Mouse (Mus musculus) liver, embryonic 14.5 days (tissue): ENCODE data around the gene Trim80. TPM values are rescaled to one million over a fixed set of nuclear protein-coding genes. Genes with fewer than 3 reads are reported as not detected.
A peak's percentile ranks its signal among the peaks of the same experiment; 100 is the strongest.
"Not testable (repeated sequence)": the region's sequence is repeated elsewhere in the genome, so short reads cannot be mapped to it uniquely, and the experiment has no call there.

ENCODE experiments used
- ATAC-seq: fragments of 200-750 bp; cut with Nextera tagmentation; 2 replicates; pipeline ENCODE4 v1.8.0; 2017; ENCODE audit warnings: moderate number of reproducible peaks, mild to moderate bottlenecking, moderate library complexity; ENCODE audit not compliant: insufficient read depth
- DNase-seq, 3 experiments: peaks; one replicate each; pipeline ENCODE4 v3.0.0-alpha.2; 2012 to 2013; ENCODE audit warnings: low read depth in 3 of 3, low spot score in 3 of 3
- H3K27ac ChIP-seq: fragments of 300-500 bp; sonication (generic); 2 replicates; pipeline ENCODE4 v1.5.1; 2014; ENCODE audit warnings: moderate library complexity, mild to moderate bottlenecking, control low read depth, inconsistent platforms
- H3K27me3 ChIP-seq: fragments of 300-500 bp; sonication (generic); 2 replicates; pipeline ENCODE4 v1.6.1; 2014; ENCODE audit warnings: mild to moderate bottlenecking, low read length, moderate library complexity; ENCODE audit not compliant: control insufficient read depth, insufficient read depth
- H3K36me3 ChIP-seq: fragments of 300-500 bp; sonication (generic); replicated peaks from 2 replicates; pipeline ENCODE4 v1.6.1; 2014; ENCODE audit warnings: low read depth; ENCODE audit not compliant: control insufficient read depth, insufficient read depth
- H3K4me1 ChIP-seq, 2 experiments: fragments of 200-500 bp in 1 of 2; fragments of 300-500 bp in 1 of 2; sonication (generic) in 1 of 2; replicated peaks; 2 replicates each; pipeline ENCODE4 v1.6.1; 2012 to 2014; ENCODE audit warnings: antibody characterized with exemption in 1 of 2, inconsistent platforms in 1 of 2, low read length in 1 of 2; ENCODE audit not compliant: control insufficient read depth in 2 of 2, insufficient read depth in 2 of 2
- H3K4me2 ChIP-seq: fragments of 300-500 bp; sonication (generic); 2 replicates; pipeline ENCODE4 v1.6.1; 2014; ENCODE audit warnings: low read depth, mild to moderate bottlenecking, control low read depth, moderate library complexity
- H3K4me3 ChIP-seq, 2 experiments: fragments of 200-500 bp in 1 of 2; fragments of 300-500 bp in 1 of 2; sonication (generic) in 1 of 2; 2 replicates each; pipeline ENCODE4 v1.5.1; 2012 to 2014; ENCODE audit warnings: low read depth in 2 of 2, low read length in 2 of 2, mild to moderate bottlenecking in 2 of 2, control low read depth in 1 of 2, inconsistent platforms in 1 of 2, moderate library complexity in 1 of 2; ENCODE audit not compliant: insufficient read depth in 1 of 2
- H3K9ac ChIP-seq: fragments of 300-500 bp; sonication (generic); replicated peaks from 2 replicates; pipeline ENCODE4 v1.6.1; 2014; ENCODE audit warnings: mild to moderate bottlenecking, control low read depth, moderate library complexity
- H3K9me3 ChIP-seq: fragments of 300-500 bp; sonication (generic); 2 replicates; pipeline ENCODE4 v1.6.1; 2016; ENCODE audit warnings: low read length, mixed read lengths; ENCODE audit not compliant: control insufficient read depth
- CTCF ChIP-seq: IDR thresholded peaks from 2 replicates; pipeline ENCODE4 v1.5.1; 2016; ENCODE audit warnings: antibody characterized with exemption, low read depth, control low read depth
- EP300 ChIP-seq: IDR thresholded peaks from 2 replicates; pipeline ENCODE4 v1.6.1; 2016; ENCODE audit warnings: antibody characterized with exemption, low read depth
- WGBS: fragments of 180-500 bp; shearing (Covaris S2); extraction: QIAGEN DNeasy Blood & Tissue Kit; methylation state at CpG from one replicate; pipeline ENCODE4 v1.1.7; 2014; ENCODE audit not compliant: insufficient replicate concordance; 5-methylcytosine and 5-hydroxymethylcytosine counted together
- polyA plus RNA-seq, 2 experiments: library from polyadenylated mRNA; depleted of rRNA in 1 of 2; stranded (reverse) in 1 of 2; unstranded in 1 of 2; fragments of >200 nt; fragmentation: Nextera tagmentation in 1 of 2; extraction: Ambion mirVana in 1 of 2; gene quantifications; 2 replicates each; pipeline versions ENCODE4 v1.2.1 to v1.2.3; 2012 to 2014

Gene Trim80
- polyA plus RNA-seq, 2 experiments, result 0.07 to 0.13 TPM

DNA sequence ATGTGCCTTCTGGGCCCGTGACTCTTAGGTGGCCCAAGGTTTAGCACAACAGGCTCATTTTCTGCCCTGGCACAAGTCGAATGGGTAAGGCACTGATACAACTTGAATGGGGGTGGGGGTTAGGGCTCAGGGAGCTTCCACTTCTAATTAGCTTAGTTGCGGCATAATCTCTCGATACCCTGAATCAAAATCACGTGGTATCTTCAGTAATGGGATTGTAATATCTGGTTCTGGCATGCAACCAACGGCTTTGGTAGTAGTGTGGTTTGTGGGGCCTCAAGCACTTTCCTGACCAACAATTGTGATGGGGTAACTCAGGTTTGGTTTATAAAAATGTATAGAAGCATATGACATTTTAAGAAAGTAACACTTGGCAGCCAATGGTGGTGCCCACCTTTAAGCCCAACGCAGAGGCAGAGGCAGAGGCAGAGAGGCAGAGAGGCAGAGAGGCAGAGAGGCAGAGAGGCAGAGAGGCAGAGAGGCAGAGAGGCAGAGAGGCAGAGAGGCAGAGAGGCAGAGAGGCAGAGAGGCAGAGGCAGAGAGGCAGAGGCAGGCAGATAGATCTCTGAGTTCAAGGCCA, 12.0 kb downstream of the Trim80 start:
- Histone ChIP-seq H3K36me3 (no peaks in the 10 kb centered on the region), H3K27me3 (no peaks in the 10 kb centered on the region), H3K4me3 (no peak overlapping the region), H3K4me2 (no peak overlapping the region), H3K4me1 (peaks cover 0 to 12% of the 10 kb centered on the region in 2 experiments; a peak in 2 of 4 replicates), H3K9me3 (no peaks in the 10 kb centered on the region), H3K27ac (no peak overlapping the region), H3K9ac (no peak overlapping the region)
- TF ChIP-seq EP300 (no peak), CTCF (no peak)
- DNase-seq, result no peak
- ATAC-seq, result no peak
- WGBS, result 60% methylated on average over 7 of the region's 7 CpGs

DNA sequence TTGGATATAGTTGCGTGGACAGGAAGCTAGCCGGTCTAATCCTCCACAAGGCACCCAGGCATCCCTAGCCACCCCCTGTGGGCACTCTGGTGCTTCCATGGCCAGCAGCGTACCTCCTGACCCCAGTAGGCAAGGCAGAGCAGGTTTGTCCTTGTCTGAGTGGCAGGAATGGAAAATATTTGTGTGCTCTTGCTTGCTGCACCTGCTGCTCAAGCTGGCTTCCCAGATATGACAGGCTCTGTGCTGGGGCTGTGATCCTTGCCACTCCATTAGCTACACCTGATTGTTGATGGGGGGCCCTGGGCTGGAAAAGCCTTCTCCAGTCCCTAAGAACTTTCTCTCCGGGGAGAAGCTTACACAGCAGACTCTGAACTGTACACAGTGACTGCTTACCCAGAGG, 13.0 kb downstream of the Trim80 start:
- no peaks in the 10 kb centered on the region for H3K27me3 ChIP-seq
- no peak overlapping the region for H3K9ac ChIP-seq
- peaks cover 0 to 12% of the 10 kb centered on the region in 2 experiments; a peak in 2 of 4 replicates for H3K4me1 ChIP-seq
- DNase-seq (no peak), ATAC-seq (no peak)
- H3K9me3 ChIP-seq, result no peaks in the 10 kb centered on the region
- 64% methylated on average over 4 of the region's 4 CpGs for WGBS
- no peak overlapping the region for H3K27ac ChIP-seq
- H3K4me2 ChIP-seq, result no peak overlapping the region
- H3K4me3 ChIP-seq, result no peak overlapping the region
- no peaks in the 10 kb centered on the region for H3K36me3 ChIP-seq
- TF ChIP-seq EP300 (no peak), CTCF (no peak)

DNA sequence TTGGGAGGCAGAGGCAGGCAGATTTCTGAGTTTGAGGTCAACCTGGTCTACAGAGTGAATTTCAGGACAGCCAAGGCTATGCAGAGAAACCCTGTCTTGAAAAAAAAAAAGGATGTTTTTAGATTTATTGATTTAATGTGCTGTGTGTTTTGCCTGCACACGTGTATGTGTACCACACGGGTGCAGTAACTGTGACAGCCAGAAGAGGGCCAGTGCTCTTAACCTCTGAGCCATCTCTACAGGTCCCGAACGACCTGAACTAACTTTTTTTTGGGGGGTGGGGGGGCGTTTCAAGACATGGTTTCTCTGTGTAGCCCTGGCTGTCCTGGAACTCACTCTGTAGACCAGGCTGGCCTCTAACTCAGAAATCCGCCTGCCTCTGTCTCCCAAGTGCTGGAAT, 14.5 kb downstream of the Trim80 start:
- H3K36me3 ChIP-seq, H3K27me3 ChIP-seq, ATAC-seq, H3K27ac ChIP-seq, H3K4me3 ChIP-seq, H3K4me1 ChIP-seq, H3K9ac ChIP-seq, DNase-seq, H3K4me2 ChIP-seq, H3K9me3 ChIP-seq: not testable (repeated sequence)
- 65% methylated on average over 6 of the region's 6 CpGs for WGBS
- TF ChIP-seq CTCF, result peak; percentile 28; the same call in 1 of the 2 replicates

DNA sequence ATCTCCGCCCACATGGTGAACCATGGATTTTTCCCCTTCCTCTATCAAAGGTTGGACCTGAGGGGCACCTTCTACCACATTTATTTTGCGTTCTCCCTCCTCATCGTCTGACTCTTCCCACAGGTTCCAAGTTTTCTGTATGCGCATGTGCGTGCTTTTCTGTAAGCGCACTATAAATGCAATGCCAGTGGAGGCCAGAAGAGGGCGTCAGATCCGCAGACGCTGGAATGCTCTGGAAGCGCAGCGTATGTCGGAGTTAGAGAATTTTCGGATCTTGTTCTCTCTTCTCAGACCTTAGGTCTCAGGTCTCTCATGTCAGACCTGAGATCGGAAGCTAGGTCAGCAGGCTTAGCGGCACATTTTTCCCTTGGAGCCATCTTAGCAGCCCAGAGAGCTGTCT, 15.3 kb downstream of the Trim80 start:
- DNase-seq (no peak), ATAC-seq (no peak)
- H3K4me3 ChIP-seq, result no peak overlapping the region
- no peak overlapping the region for H3K4me2 ChIP-seq
- 78% methylated on average over 15 of the region's 15 CpGs for WGBS
- H3K4me1 ChIP-seq, result no peaks in the 10 kb centered on the region
- H3K9me3 ChIP-seq, result no peaks in the 10 kb centered on the region
- no peaks in the 10 kb centered on the region for H3K36me3 ChIP-seq
- H3K27ac ChIP-seq, result no peak overlapping the region
- H3K9ac ChIP-seq, result no peak overlapping the region
- TF ChIP-seq CTCF, result peak; percentile 53
- no peak for TF ChIP-seq EP300
- no peaks in the 10 kb centered on the region; the same call in 1 of the 2 replicates for H3K27me3 ChIP-seq

DNA sequence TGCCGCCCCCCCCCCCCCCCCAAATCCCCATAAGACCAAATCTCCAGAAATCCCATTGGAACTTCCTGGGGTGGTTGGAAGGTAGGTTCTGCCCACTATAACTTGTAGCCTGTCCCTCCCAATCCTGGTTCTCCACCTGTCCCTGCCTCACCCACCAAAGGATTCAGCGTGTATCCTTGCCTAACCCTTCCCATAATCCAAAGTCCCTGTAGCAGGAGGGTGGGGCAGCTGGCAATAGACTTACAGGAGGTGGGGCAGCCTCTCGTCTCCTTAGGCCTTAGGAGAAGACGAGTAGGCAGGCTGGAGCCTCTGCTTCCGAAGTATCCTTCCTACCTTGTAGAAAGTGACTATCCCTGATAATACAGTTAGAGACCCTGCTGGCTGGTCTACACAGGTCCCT, 15.8 kb downstream of the Trim80 start:
- Histone ChIP-seq H3K9me3 (no peaks in the 10 kb centered on the region), H3K27ac (no peak overlapping the region), H3K9ac (no peak overlapping the region), H3K27me3 (no peaks in the 10 kb centered on the region; the same call in 1 of the 2 replicates), H3K4me3 (no peak overlapping the region), H3K4me1 (no peaks in the 10 kb centered on the region), H3K36me3 (no peaks in the 10 kb centered on the region), H3K4me2 (no peak overlapping the region)
- ATAC-seq (no peak), DNase-seq (no peak)
- 69% methylated on average over 5 of the region's 5 CpGs for WGBS
- TF ChIP-seq CTCF (no peak), EP300 (no peak)
